Mouse (Mus musculus) lung, postnatal 25 days (tissue): ENCODE measurements around the gene Srsf3.

Experiments
- DNase-seq: peaks from one replicate; pipeline ENCODE4 v3.0.0; 2022; ENCODE audit warnings: low spot score

Srsf3 gene

DNA sequence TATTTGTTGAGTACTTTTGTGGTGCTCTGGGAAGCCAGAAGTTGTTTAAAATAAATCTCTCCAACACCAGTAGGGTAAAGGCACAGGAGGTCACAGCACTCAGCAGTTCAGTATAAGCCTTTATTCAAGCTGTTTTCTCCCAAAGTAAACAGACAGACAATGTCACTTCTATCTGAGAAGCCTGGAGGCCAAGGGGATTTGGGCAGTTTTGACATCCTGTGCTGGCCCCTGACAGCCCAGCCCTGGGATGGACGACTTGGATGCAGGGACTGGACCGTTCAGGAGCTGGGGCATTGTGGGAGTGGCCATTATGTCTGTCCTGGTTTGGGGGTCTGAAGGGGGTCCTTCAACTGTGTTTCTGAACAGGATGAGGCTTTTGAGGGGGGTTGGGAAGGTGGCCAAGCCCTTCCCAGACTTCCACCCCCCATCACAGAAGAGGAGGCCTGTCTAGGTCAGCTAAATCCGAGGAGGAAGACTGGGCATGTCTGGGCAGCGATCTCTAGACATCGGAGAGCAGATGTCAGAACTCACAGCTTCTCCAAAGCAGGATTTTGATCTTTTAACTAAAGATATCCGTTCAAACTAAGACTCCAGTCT lies 59.0 kb downstream of the Srsf3 start:
- no peak for DNase-seq

GRCm38 (mm10) chr17:29092497-29092896 lies 60.1 kb downstream of the Srsf3 start:
- DNase-seq, result no peak
